Mouse (Mus musculus) heart, adult 2 months (tissue): Measurements from ENCODE around the gene Gm13693. TPM values are rescaled to one million over a fixed set of nuclear protein-coding genes. Genes with fewer than 3 reads are reported as not detected.
"Not testable (repeated sequence)": the region's sequence is repeated elsewhere in the genome, so short reads cannot be mapped to it uniquely, and the experiment has no call there.

Experiments used
- DNase-seq, 2 experiments: peaks; one replicate each; pipeline ENCODE4 v3.0.0; 2021
- H3K27ac ChIP-seq: fragments of 200-600 bp; 2 replicates; pipeline ENCODE4 v1.8.1; 2022
- H3K27me3 ChIP-seq: fragments of 200-500 bp; 2 replicates; pipeline ENCODE4 v1.6.1; 2012; ENCODE audit warnings: mild to moderate bottlenecking, low read length, inconsistent platforms, mixed read lengths; ENCODE audit not compliant: control insufficient read depth, insufficient read depth
- H3K36me3 ChIP-seq: fragments of 200-500 bp; 2 replicates; pipeline ENCODE4 v1.6.1; 2012; ENCODE audit warnings: low read length, inconsistent platforms; ENCODE audit not compliant: control insufficient read depth, insufficient read depth
- H3K4me1 ChIP-seq: fragments of 200-500 bp; 2 replicates; pipeline ENCODE4 v1.6.1; 2011; ENCODE audit warnings: low read length; ENCODE audit not compliant: control insufficient read depth, insufficient read depth
- H3K4me3 ChIP-seq: fragments of 200-600 bp; 2 replicates; pipeline ENCODE4 v1.8.1; 2022
- H3K79me2 ChIP-seq: fragments of 200-500 bp; replicated peaks from 2 replicates; pipeline ENCODE4 v1.6.1; 2012; ENCODE audit warnings: mild to moderate bottlenecking, inconsistent platforms, low read length, moderate library complexity, mixed read lengths; ENCODE audit not compliant: control insufficient read depth, insufficient read depth
- H3K9ac ChIP-seq: fragments of 200-500 bp; 2 replicates; pipeline ENCODE4 v1.6.1; 2012; ENCODE audit warnings: low read depth, mild to moderate bottlenecking, control low read depth, inconsistent platforms, low read length, mixed read lengths
- CTCF ChIP-seq: fragments of 200-600 bp; IDR thresholded peaks from 2 replicates; pipeline ENCODE4 v1.8.1; 2022; ENCODE audit warnings: antibody characterized with exemption, mild to moderate bottlenecking, moderate library complexity
- EP300 ChIP-seq: fragments of 200-500 bp; IDR thresholded peaks from 2 replicates; pipeline ENCODE4 v1.6.1; 2011; ENCODE audit warnings: low read depth, low read length, control low read depth; ENCODE audit not compliant: insufficient read depth
- POLR2A ChIP-seq: fragments of 200-500 bp; IDR thresholded peaks from 2 replicates; pipeline ENCODE4 v1.6.1; 2011; ENCODE audit warnings: mild to moderate bottlenecking, low read depth, low read length, control low read depth; ENCODE audit not compliant: insufficient read depth
- WGBS: fragments of 180-500 bp; shearing (Covaris S2); methylation state at CpG from one replicate; pipeline ENCODE4 v1.1.7; 2018; 5-methylcytosine and 5-hydroxymethylcytosine counted together
- intact Hi-C: fragments of 180-260 bp; cut with DNase I; formaldehyde crosslinking; loops from one replicate; pipeline ENCODE4 v1.15.1; 2025
- polyA plus RNA-seq: library from polyadenylated mRNA; depleted of rRNA; stranded (reverse); fragments of >200 nt; gene quantifications from 2 replicates; pipeline ENCODE4 v1.2.3, GENCODE M21; 2012; rRNA removed
- total RNA-seq, 2 experiments: library from RNA; stranded (reverse); gene quantifications; 2 replicates each; pipeline ENCODE4 v1.2.3; 2021

Gene Gm13693
- total and polyA plus RNA-seq, 3 experiments: 0.70 to 0.76 TPM; not detected in 1

DNA sequence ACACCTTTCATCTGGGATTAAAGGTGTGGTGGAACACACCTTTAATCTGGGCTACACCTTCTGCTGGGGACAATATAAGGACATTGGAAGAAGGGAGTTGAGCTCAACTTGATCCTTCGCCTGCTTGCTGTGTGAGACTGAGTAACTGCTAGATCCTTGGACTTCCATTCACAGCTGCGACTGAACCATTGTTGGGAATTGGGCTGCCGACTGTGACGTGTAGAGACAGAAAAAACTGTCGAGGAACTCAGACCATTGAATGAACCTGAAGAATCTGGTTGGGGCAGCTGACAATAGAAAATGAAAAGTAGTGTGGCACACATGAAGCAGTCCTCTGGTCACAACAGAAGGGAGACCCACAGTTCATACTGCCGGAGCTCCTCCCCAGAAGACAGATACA is 23.1 kb downstream of the Gm13693 start, which contains the start of gene Gm13697:
Gene Gm13697 (plus strand): TSS at position 301 of the 400 bp plus-strand sequence.
- H3K4me3 ChIP-seq, H3K9ac ChIP-seq, H3K4me1 ChIP-seq, H3K27me3 ChIP-seq, H3K27ac ChIP-seq, DNase-seq, intact Hi-C loops, H3K36me3 ChIP-seq, H3K79me2 ChIP-seq: not testable (repeated sequence)
- WGBS: no CpG with 5 or more reads among the region's 6 CpGs

DNA sequence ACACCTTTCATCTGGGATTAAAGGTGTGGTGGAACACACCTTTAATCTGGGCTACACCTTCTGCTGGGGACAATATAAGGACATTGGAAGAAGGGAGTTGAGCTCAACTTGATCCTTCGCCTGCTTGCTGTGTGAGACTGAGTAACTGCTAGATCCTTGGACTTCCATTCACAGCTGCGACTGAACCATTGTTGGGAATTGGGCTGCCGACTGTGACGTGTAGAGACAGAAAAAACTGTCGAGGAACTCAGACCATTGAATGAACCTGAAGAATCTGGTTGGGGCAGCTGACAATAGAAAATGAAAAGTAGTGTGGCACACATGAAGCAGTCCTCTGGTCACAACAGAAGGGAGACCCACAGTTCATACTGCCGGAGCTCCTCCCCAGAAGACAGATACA is 28.9 kb downstream of the Gm13693 start, which contains the start of gene Gm13691:
Gene Gm13691 (plus strand): TSS at position 301 of the 400 bp plus-strand sequence.
- H3K4me1 ChIP-seq, H3K9ac ChIP-seq, H3K4me3 ChIP-seq, H3K27ac ChIP-seq, H3K27me3 ChIP-seq, H3K36me3 ChIP-seq, H3K79me2 ChIP-seq, DNase-seq, intact Hi-C loops: not testable (repeated sequence)
- no CpG with 5 or more reads among the region's 6 CpGs for WGBS

DNA sequence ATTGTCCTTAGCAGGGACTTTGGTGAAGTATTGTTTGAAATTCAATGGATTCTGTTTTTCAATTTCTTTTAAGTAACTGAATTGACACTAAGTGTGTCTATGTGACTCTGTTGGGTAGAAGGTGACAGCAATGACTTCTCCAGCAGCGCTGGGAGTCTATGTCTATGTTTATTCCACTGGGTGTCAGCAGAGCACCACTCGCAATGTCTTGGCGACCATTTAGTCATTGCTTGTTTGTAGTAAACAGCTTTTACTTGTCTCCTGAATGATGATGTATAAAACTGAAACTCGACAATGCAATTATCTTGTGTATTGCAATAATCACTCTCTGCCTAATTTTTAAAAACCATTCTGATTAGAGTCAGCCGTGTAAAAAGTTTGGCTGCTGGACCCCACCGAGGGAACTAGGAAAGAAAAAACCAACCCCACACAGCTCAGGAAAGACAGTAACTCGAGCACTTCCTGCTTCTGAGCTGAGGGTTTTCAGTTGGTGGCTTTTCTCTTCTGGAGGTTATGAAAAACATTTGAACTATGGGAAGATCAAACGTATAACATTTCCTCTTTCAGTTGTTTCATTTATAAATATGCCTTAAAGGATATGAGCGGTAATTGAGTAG is 32.4 kb downstream of the Gm13693 start:
- H3K27ac ChIP-seq: peak overlapping the region; percentile 3; the same call in 1 of the 2 replicates
- H3K36me3 ChIP-seq, intact Hi-C loops, H3K9ac ChIP-seq, H3K79me2 ChIP-seq, H3K27me3 ChIP-seq, H3K4me1 ChIP-seq: not testable (repeated sequence)
- peak overlapping the region; percentile 25 for H3K4me3 ChIP-seq
- 21% methylated on average over 8 of the region's 9 CpGs for WGBS
- peak in 1 of 2 experiments; percentile 23 for DNase-seq

DNA sequence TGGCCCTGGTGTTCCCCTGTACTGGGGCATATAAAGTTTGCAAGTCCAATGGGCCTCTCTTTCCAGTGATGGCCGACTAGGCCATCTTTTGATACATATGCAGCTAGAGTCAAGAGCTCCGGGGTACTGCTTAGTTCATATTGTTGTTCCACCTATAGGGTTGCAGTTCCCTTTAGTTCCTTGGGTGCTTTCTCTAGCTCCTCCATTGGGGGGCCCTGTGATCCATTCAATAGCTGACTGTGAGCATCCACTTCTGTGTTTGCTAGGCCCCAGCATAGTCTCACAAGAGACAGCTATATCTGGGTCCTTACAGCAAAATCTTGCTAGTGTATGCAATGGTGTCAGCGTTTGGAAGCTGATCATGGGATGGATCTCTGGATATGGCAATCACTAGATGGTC is 33.2 kb downstream of the Gm13693 start:
- WGBS: 93% methylated on average over 2 of the region's 3 CpGs

DNA sequence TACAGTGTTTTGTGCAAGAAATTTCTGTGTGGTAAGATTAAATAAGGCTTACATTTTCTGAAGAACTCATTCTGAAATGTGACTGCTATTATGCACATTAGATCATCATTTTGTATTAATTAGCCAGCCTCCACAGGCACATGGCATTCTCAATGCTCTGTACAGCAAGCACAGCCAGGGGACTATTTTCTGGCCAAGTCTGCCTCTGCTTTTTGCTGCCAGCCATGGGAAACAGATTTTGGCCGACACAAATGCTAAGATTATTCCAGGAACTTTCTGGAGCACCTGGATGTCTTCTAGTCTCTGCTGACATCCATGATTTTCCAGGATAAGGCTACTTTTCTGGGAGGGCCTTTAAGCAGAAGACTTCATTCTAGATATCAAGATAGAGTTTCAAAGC is 47.6 kb downstream of the Gm13693 start:
- no peak for DNase-seq
- TF ChIP-seq CTCF (no peak), EP300 (no peak), POLR2A (no peak)
- Histone ChIP-seq H3K4me1 (peaks cover 4% of the 10 kb centered on the region), H3K4me3 (no peak overlapping the region), H3K27me3 (no peaks in the 10 kb centered on the region), H3K27ac (no peak overlapping the region), H3K79me2 (no peaks in the 10 kb centered on the region), H3K36me3 (no peaks in the 10 kb centered on the region; the same call in 1 of the 2 replicates), H3K9ac (no peak overlapping the region)
- intact Hi-C loops: no loop called here
- 35% methylated on average over 1 of the region's 1 CpGs for WGBS

More for the DNA sequence above, 33.2 kb downstream of the Gm13693 start:
- H3K36me3 ChIP-seq, H3K9ac ChIP-seq, DNase-seq, H3K4me1 ChIP-seq, H3K27ac ChIP-seq, H3K4me3 ChIP-seq, H3K79me2 ChIP-seq, intact Hi-C loops, H3K27me3 ChIP-seq: not testable (repeated sequence)

DNA sequence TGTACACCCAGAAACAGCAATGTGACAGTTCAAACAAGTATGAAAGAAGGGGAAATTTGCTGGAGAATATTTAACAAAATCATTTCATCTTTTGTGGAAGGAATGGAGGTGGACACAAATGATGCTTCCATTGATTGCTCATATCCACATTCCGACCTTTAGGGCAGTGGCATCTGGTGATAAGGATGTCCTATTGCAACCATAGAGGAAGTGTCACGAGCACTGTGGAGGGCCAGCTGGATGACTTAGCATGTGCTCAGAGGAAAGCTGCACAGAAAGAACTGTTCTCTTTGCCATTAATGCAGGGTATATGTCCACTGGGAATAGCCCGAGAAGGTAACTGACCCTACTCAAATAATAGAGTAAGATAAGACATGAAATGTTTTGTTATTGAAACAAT is 48.5 kb downstream of the Gm13693 start:
- Histone ChIP-seq H3K27me3 (no peaks in the 10 kb centered on the region), H3K36me3 (no peaks in the 10 kb centered on the region; the same call in 1 of the 2 replicates), H3K79me2 (no peaks in the 10 kb centered on the region), H3K4me1 (peaks cover 4% of the 10 kb centered on the region), H3K27ac (no peak overlapping the region), H3K9ac (no peak overlapping the region), H3K4me3 (no peak overlapping the region)
- no peak for DNase-seq
- TF ChIP-seq POLR2A: no peak
- TF ChIP-seq EP300: no peak
- no peak for TF ChIP-seq CTCF
- intact Hi-C loops: no loop called here
- 33% methylated on average over 3 of the region's 3 CpGs for WGBS

Other genes starting within 250 kb of the Gm13693 start
- 10 to 100 TPM; 32.9 to 38.5 TPM for gene Itgav, start 237.1 kb upstream of the Gm13693 start, total RNA-seq
- 14.2 and 20.7 TPM in 2 replicates for gene Itgav, start 237.1 kb upstream of the Gm13693 start, polyA plus RNA-seq
- gene Fam171b, start 148.9 kb upstream of the Gm13693 start, total RNA-seq: 1 to 10 TPM in 1 of 2 experiments, under 1 TPM in 1; 0.77 to 1.0 TPM
- 0.31 and 0.67 TPM in 2 replicates for gene Fam171b, start 148.9 kb upstream of the Gm13693 start, polyA plus RNA-seq
- gene Zswim2, start 20.3 kb upstream of the Gm13693 start, total RNA-seq: not detected
- not detected in 2 replicates for gene Zswim2, start 20.3 kb upstream of the Gm13693 start, polyA plus RNA-seq
- under 1 TPM; 0.70 to 0.76 TPM for gene Gm13698, start 5.8 kb upstream of the Gm13693 start, total RNA-seq
- not detected in 2 replicates for gene Gm13698, start 5.8 kb upstream of the Gm13693 start, polyA plus RNA-seq
- gene Gm13695, start 5.8 kb downstream of the Gm13693 start, total RNA-seq: under 1 TPM; 0.70 to 0.76 TPM
- not detected in 2 replicates for gene Gm13695, start 5.8 kb downstream of the Gm13693 start, polyA plus RNA-seq
- under 1 TPM; 0.70 to 0.76 TPM for gene Gm13696, start 11.6 kb downstream of the Gm13693 start, total RNA-seq
- not detected in 2 replicates for gene Gm13696, start 11.6 kb downstream of the Gm13693 start, polyA plus RNA-seq
- gene Gm13694, start 17.4 kb downstream of the Gm13693 start, total RNA-seq: under 1 TPM; 0.70 to 0.76 TPM
- gene Gm13694, start 17.4 kb downstream of the Gm13693 start, polyA plus RNA-seq: not detected in 2 replicates
- under 1 TPM; 0.70 to 0.76 TPM for gene Gm13697, start 23.2 kb downstream of the Gm13693 start, total RNA-seq
- not detected in 2 replicates for gene Gm13697, start 23.2 kb downstream of the Gm13693 start, polyA plus RNA-seq
- under 1 TPM; 0.70 to 0.76 TPM for gene Gm13691, start 29.1 kb downstream of the Gm13693 start, total RNA-seq
- not detected in 2 replicates for gene Gm13691, start 29.1 kb downstream of the Gm13693 start, polyA plus RNA-seq